In the genomic region with DNA sequence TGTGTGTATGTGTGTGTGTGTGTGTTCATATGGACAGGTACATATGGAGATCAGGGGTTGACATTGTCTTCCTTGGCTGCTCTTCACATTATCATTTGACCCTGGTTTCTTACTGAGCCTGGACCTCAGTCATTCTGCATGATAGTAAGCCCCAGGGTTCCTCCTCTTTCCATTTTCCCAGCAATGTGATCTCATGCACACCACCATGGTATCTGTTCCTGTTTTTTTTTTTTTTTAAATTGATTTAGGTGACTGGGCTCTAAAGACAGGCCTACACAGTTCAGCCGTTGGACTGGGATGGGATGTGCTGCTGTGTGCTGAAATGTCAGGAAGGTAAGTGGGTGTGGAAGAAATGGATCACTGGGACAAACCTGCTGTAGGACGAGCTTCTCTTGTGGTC, we compare ENCODE assay signal across 30 mouse cellular contexts.
"Had no signal": no experiment of that assay in that cellular context is flagged by ENCODE, and none has a peak within 500 bp of the region (broad histone marks: within the 10 kb centered on the region; RNA-seq: fewer than 3 reads in every experiment).

No protein-coding gene starts in this region.

- DNase-seq: heart, postnatal 10 days; heart, postnatal 14 days; heart, postnatal 36 days; heart, postnatal 4 days; kidney, adult 11 months; kidney, adult 18-20 months; kidney, adult 2 months; kidney, adult 8-10 months; kidney, adult 9 months; kidney, postnatal 10 days; kidney, postnatal 14 days; kidney, postnatal 25 days; kidney, postnatal 36 days; kidney, postnatal 4 days; layer of hippocampus, postnatal 36 days had no signal

- H3K4me1 ChIP-seq: heart, embryonic 12.5 days; heart, embryonic 15.5 days; hindbrain, embryonic 10.5 days; hindbrain, embryonic 13.5 days; hindbrain, embryonic 15.5 days; intestine, embryonic 15.5 days; kidney, embryonic 15.5 days had no signal

- ATAC-seq: hindbrain, embryonic 16.5 days; hindbrain, postnatal 0 days; intestine, embryonic 15.5 days had no signal

- H3K9me3 ChIP-seq: heart, embryonic 12.5 days; heart, embryonic 13.5 days; heart, embryonic 15.5 days; hindbrain, embryonic 10.5 days; hindbrain, embryonic 12.5 days; hindbrain, embryonic 13.5 days; hindbrain, embryonic 15.5 days; intestine, embryonic 15.5 days; kidney, embryonic 15.5 days had no signal

- H3K27ac ChIP-seq: heart, embryonic 13.5 days; heart, embryonic 15.5 days; hindbrain, embryonic 10.5 days; hindbrain, embryonic 12.5 days; hindbrain, embryonic 13.5 days; hindbrain, embryonic 14.5 days; hindbrain, embryonic 15.5 days; hindbrain, postnatal 0 days; intestine, embryonic 15.5 days; kidney, embryonic 15.5 days; kidney, postnatal 0 days; layer of hippocampus, adult 2 months; left cerebral cortex, adult 2 months had no signal

- H3K27me3 ChIP-seq: heart, embryonic 12.5 days; heart, embryonic 13.5 days; hindbrain, embryonic 12.5 days; hindbrain, embryonic 13.5 days; hindbrain, embryonic 15.5 days; intestine, embryonic 15.5 days; kidney, embryonic 15.5 days had no signal

- H3K36me3 ChIP-seq: heart, embryonic 12.5 days; heart, embryonic 13.5 days; heart, embryonic 15.5 days; hindbrain, embryonic 10.5 days; hindbrain, embryonic 12.5 days; hindbrain, embryonic 13.5 days; hindbrain, embryonic 15.5 days; intestine, embryonic 15.5 days; kidney, embryonic 15.5 days had no signal

- H3K4me3 ChIP-seq: heart, embryonic 12.5 days; heart, embryonic 13.5 days; heart, embryonic 15.5 days; hindbrain, embryonic 10.5 days; hindbrain, embryonic 12.5 days; hindbrain, embryonic 13.5 days; hindbrain, embryonic 15.5 days; intestine, embryonic 15.5 days; kidney, embryonic 15.5 days; layer of hippocampus, adult 2 months; left cerebral cortex, adult 2 months had no signal
